Mouse (Mus musculus) lung, postnatal 0 days (tissue): ENCODE measurements around the gene 4932438H23Rik.

Experiments used
- CTCF ChIP-seq: IDR thresholded peaks from 2 replicates; pipeline ENCODE4 v1.5.1; 2016; ENCODE audit warnings: antibody characterized with exemption, mild to moderate bottlenecking
- EP300 ChIP-seq: IDR thresholded peaks from 2 replicates; pipeline ENCODE4 v1.6.1; 2016; ENCODE audit warnings: antibody characterized with exemption, mild to moderate bottlenecking, control low read depth

GRCm38 (mm10) chr16:91042640-91043039 lies 52.3 kb downstream of the 4932438H23Rik start:
- TF ChIP-seq CTCF (no peak), EP300 (no peak)
